Mouse (Mus musculus) heart, embryonic 14.5 days (tissue): Measurements from ENCODE around the gene Gm525. TPM values are rescaled to one million over a fixed set of nuclear protein-coding genes. Genes with fewer than 3 reads are reported as not detected.
"Not testable (repeated sequence)": the region's sequence is repeated elsewhere in the genome, so short reads cannot be mapped to it uniquely, and the experiment has no call there.

Experiments used
- ATAC-seq: fragments of 200-750 bp; cut with Nextera tagmentation; 2 replicates; pipeline ENCODE4 v1.8.0; 2017; ENCODE audit warnings: low read depth, moderate TSS enrichment; ENCODE audit not compliant: insufficient number of reproducible peaks, insufficient read depth, low FRiP score
- H3K27ac ChIP-seq, 2 experiments: fragments of 200-500 bp in 1 of 2; fragments of 300-500 bp in 1 of 2; sonication (generic) in 1 of 2; replicated peaks in 1 of 2; 2 replicates each; pipeline ENCODE4 v1.5.1; 2012 to 2014; ENCODE audit warnings: low read depth in 2 of 2, low read length in 2 of 2, control low read depth in 1 of 2, mild to moderate bottlenecking in 1 of 2, mixed read lengths in 1 of 2; ENCODE audit not compliant: control insufficient read depth in 1 of 2, insufficient read depth in 1 of 2
- H3K27me3 ChIP-seq: fragments of 300-500 bp; sonication (generic); 2 replicates; pipeline ENCODE4 v1.6.1; 2014; ENCODE audit warnings: mild to moderate bottlenecking, low read length, control low read depth; ENCODE audit not compliant: control insufficient read depth, insufficient read depth
- H3K36me3 ChIP-seq: fragments of 300-500 bp; sonication (generic); 2 replicates; pipeline ENCODE4 v1.6.1; 2014; ENCODE audit warnings: mild to moderate bottlenecking, control low read depth, low read length, mixed read lengths; ENCODE audit not compliant: control insufficient read depth, insufficient read depth
- H3K4me1 ChIP-seq, 2 experiments: fragments of 200-500 bp in 1 of 2; fragments of 300-500 bp in 1 of 2; sonication (generic) in 1 of 2; 2 replicates each; pipeline ENCODE4 v1.6.1; 2012 to 2014; ENCODE audit warnings: low read length in 2 of 2, control low read depth in 1 of 2, mixed read lengths in 1 of 2; ENCODE audit not compliant: control insufficient read depth in 2 of 2, insufficient read depth in 2 of 2
- H3K4me2 ChIP-seq: fragments of 300-500 bp; sonication (generic); 2 replicates; pipeline ENCODE4 v1.6.1; 2014; ENCODE audit warnings: mild to moderate bottlenecking, low read length
- H3K4me3 ChIP-seq, 2 experiments: fragments of 200-500 bp in 1 of 2; fragments of 300-500 bp in 1 of 2; sonication (generic) in 1 of 2; 2 replicates each; pipeline ENCODE4 v1.5.1; 2012 to 2014; ENCODE audit warnings: low read length in 2 of 2, mild to moderate bottlenecking in 2 of 2, control low read depth in 1 of 2, low read depth in 1 of 2, moderate library complexity in 1 of 2; ENCODE audit not compliant: control insufficient read depth in 1 of 2, insufficient read depth in 1 of 2
- H3K9ac ChIP-seq: fragments of 300-500 bp; sonication (generic); 2 replicates; pipeline ENCODE4 v1.6.1; 2014; ENCODE audit warnings: mild to moderate bottlenecking, low read length
- H3K9me3 ChIP-seq: fragments of 300-500 bp; sonication (generic); 2 replicates; pipeline ENCODE4 v1.6.1; 2016; ENCODE audit warnings: low read length, control low read depth; ENCODE audit not compliant: control insufficient read depth
- WGBS: fragments of 180-500 bp; shearing (Covaris S2); extraction: QIAGEN DNeasy Blood & Tissue Kit; methylation state at CpG from one replicate; pipeline ENCODE4 v1.1.7; 2014; 5-methylcytosine and 5-hydroxymethylcytosine counted together
- polyA plus RNA-seq: library from polyadenylated mRNA; unstranded; fragments of >200 nt; fragmentation: Nextera tagmentation; extraction: Ambion mirVana; gene quantifications from 2 replicates; pipeline ENCODE4 v1.2.1, GENCODE M21; 2014

Gm525 gene
- polyA plus RNA-seq, 1 experiment from 2014 or later, result not detected

DNA sequence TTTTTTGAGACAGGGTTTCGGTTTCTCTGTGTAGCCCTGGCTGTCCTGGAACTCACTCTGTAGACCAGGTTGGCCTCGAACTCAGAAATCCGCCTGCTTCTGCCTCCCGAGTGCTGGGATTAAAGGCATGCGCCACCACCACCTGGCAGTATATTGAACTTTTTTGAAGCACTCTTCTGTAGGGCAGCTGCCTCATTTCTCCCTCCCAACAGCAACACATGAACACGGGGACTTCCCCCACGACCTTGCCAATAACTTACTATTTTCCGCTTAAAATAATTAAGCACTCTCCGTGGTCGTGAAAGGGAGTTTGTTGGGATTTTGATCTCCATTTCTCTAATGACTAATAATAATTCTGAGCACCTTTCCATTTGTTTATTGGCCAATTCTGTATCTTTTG, 23.7 kb downstream of the Gm525 start:
- H3K4me1 ChIP-seq, H3K9me3 ChIP-seq, H3K27ac ChIP-seq, H3K4me3 ChIP-seq, H3K9ac ChIP-seq, H3K36me3 ChIP-seq, H3K27me3 ChIP-seq, ATAC-seq, H3K4me2 ChIP-seq: not testable (repeated sequence)
- WGBS, result 85% methylated on average over 10 of the region's 10 CpGs

DNA sequence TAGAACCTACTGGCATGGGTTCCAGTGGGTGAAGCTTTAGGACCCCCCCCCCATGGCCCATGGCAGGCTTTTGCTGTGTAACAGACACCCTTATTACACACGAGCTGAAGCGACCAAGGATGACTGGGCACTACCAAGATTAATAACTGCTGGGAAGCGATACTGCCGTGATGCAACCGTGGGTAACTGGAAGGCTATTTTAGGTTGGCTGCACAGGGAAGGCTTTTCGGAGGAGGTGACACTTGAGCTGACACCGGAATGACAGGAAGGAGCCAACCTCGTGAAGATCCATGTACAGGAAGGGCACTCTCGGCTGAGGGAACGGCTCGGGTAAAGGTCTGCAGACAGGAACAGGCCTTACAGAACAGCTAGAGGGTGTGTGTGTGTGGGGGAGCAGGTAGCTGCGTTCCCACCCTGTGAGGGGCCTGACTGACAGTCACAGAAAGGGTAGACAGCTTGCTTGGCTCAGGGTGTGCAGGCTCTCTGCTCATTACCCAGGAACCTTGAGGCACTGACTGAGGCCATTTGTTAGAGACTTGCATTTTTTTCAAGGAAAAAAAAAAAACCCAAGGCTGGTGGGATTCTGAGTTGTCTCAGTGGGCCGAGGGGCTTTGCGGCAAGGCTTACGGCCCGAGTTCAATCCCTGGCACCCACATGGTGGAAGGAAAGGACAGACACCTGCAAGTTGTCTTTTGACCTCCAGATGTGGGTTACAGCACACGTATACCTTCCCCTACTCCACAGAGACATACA, 24.6 kb downstream of the Gm525 start:
- no peaks in the 10 kb centered on the region for H3K9me3 ChIP-seq
- H3K4me3 ChIP-seq, result no peak overlapping the region
- no peak for ATAC-seq
- H3K4me1 ChIP-seq, result peaks cover 5 to 7% of the 10 kb centered on the region in 2 experiments; a peak in 3 of 4 replicates
- no peaks in the 10 kb centered on the region for H3K36me3 ChIP-seq
- no peaks in the 10 kb centered on the region for H3K27me3 ChIP-seq
- no peak overlapping the region for H3K9ac ChIP-seq
- no peak overlapping the region for H3K27ac ChIP-seq
- WGBS, result 57% methylated on average over 17 of the region's 17 CpGs
- H3K4me2 ChIP-seq, result no peak overlapping the region

DNA sequence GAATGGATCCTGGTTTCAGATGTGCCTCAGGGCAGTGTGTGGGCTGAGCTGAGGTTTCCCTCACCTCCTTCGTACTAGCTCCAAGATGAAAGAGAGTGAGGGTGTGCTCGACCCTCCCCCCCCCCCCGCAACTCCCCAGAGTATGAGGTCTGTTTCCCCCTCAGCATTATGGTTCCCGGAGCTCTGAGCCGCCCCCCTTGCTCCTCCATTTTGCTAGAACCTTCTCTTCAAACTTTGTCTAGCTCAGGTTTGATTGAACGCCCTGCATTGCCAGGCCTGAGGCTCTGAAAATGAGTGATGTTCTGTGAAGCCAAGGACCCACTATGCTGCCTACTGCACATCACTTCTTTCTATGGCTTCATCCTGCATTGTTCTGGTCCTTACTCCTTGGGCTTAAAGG, 25.3 kb downstream of the Gm525 start:
- no peaks in the 10 kb centered on the region for H3K27me3 ChIP-seq
- peaks cover 5 to 8% of the 10 kb centered on the region in 2 experiments; a peak in 3 of 4 replicates for H3K4me1 ChIP-seq
- ATAC-seq, result no peak
- no peak overlapping the region for H3K4me3 ChIP-seq
- no peak overlapping the region for H3K27ac ChIP-seq
- no peaks in the 10 kb centered on the region for H3K36me3 ChIP-seq
- WGBS, result 77% methylated on average over 6 of the region's 6 CpGs
- no peaks in the 10 kb centered on the region for H3K9me3 ChIP-seq
- H3K4me2 ChIP-seq, result no peak overlapping the region
- no peak overlapping the region for H3K9ac ChIP-seq

DNA sequence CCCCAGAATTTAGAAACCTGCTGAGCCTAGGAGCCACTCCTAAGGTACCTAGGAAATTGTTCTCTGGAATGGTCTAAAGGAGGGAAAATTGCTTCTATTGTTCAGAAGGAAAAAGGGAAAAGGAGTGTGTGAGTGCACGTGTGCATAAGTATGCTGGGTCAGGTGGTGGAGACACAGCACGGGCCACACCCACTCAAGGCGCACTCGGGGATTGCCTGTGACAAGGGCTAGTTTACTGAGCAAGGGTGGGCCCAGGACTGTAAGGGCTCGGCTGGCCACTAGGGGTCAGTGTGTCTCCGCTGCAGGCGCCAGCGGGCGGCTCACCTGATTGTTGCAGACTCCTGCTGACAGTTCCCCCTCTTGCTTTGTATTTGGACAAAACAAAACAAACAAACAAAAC, 26.8 kb downstream of the Gm525 start:
- H3K36me3 ChIP-seq, result no peaks in the 10 kb centered on the region
- H3K4me1 ChIP-seq, result peaks cover 5 to 8% of the 10 kb centered on the region in 2 experiments; a peak in 3 of 4 replicates
- peak overlapping the region; percentile 87 for H3K4me2 ChIP-seq
- peak; percentile 60; the same call in 1 of the 2 replicates for ATAC-seq
- H3K4me3 ChIP-seq, result peak overlapping the region; percentile 44 to 56
- H3K27ac ChIP-seq, result no peak overlapping the region
- under 1% methylated on average over 9 of the region's 9 CpGs for WGBS
- no peaks in the 10 kb centered on the region for H3K27me3 ChIP-seq
- H3K9ac ChIP-seq, result peak overlapping the region; percentile 67
- no peaks in the 10 kb centered on the region for H3K9me3 ChIP-seq

DNA sequence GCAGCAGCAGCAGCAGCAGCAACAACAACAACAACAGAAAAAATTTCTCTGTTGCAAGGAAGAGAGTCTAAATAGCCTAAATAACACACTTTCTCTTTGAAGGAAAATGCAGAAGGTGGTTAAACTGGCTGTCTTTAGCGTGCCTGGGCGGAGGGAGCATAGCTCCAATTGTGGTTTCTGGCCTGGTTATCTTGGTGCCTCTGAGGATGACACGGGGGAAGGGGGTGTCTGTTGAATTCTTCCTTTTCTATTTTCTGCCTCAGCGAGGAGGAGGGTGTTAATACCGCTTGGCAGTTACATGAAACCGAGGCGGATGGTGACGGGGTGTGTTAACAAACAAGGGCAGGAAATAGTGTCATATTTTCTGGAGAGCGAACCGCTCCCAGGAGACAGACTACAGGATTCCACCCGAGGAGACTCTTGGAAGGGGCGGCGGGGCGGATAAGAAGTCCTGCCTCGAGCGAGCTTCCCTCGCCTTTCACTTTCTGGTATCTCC, 27.2 kb downstream of the Gm525 start:
- peak; percentile 27; the same call in 1 of the 2 replicates for ATAC-seq
- peak overlapping the region; percentile 42 to 58; a peak in 3 of 4 replicates for H3K27ac ChIP-seq
- no peaks in the 10 kb centered on the region for H3K27me3 ChIP-seq
- peak overlapping the region; percentile 87 for H3K4me2 ChIP-seq
- H3K36me3 ChIP-seq, result no peaks in the 10 kb centered on the region
- H3K9me3 ChIP-seq, result no peaks in the 10 kb centered on the region
- H3K9ac ChIP-seq, result peak overlapping the region; percentile 67
- WGBS, result 12% methylated on average over 17 of the region's 17 CpGs
- peaks cover 5 to 8% of the 10 kb centered on the region in 2 experiments; a peak in 3 of 4 replicates for H3K4me1 ChIP-seq
- H3K4me3 ChIP-seq, result peak overlapping the region; percentile 44 to 56

DNA sequence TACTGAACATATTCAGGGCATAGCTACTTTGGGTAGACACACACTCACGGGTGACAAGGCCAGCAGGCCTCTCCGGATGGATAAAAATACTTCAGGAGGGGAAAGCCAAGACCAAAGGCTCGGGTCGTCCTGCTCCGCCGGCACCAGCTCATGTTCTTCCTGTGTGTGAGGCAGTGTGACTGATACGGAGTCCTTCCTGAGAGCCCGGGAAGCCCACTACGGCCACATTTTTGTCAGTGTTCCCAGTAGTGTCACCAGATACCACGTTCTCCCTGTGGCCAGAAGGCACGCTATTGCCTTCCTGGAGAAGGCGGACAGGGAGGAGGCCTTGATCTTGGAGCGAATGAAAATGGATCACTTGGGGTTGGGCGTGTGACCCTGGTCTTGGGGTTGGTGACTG, 29.5 kb downstream of the Gm525 start:
- H3K27me3 ChIP-seq, result no peaks in the 10 kb centered on the region
- 54% methylated on average over 14 of the region's 14 CpGs for WGBS
- 0 out of 2 replicates have a peak, but pooled peaks have one; percentile 13 for ATAC-seq
- no peak overlapping the region for H3K27ac ChIP-seq
- H3K4me1 ChIP-seq, result peaks cover 11 to 12% of the 10 kb centered on the region in 2 experiments; a peak in 3 of 4 replicates
- no peak overlapping the region for H3K9ac ChIP-seq
- no peak overlapping the region for H3K4me2 ChIP-seq
- H3K4me3 ChIP-seq, result no peak overlapping the region
- no peaks in the 10 kb centered on the region for H3K9me3 ChIP-seq
- no peaks in the 10 kb centered on the region for H3K36me3 ChIP-seq

DNA sequence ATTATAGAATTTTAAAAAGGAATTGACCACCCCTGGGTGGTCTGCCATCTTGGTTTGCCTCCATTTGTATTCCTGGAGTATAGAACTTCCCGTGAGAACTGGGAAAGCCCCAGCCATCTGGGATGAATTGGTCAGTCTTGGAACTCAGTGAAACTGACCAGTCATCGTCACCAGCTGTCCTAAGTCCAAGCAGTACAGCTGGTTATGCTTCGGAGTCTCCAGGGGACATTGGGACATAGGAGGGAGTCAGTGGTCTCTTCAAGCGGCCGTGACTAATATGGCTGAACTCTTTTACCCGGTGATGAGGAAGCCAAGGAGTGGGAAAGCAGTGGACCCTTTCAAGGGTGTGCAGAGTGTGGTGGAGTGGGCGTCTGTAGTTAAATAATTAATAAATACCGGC, 31.6 kb downstream of the Gm525 start:
- no peaks in the 10 kb centered on the region for H3K36me3 ChIP-seq
- H3K4me1 ChIP-seq, result peaks cover 11 to 18% of the 10 kb centered on the region in 2 experiments; a peak in 3 of 4 replicates
- no peaks in the 10 kb centered on the region for H3K9me3 ChIP-seq
- ATAC-seq, result no peak
- H3K9ac ChIP-seq, result no peak overlapping the region
- 91% methylated on average over 8 of the region's 8 CpGs for WGBS
- no peak overlapping the region for H3K4me2 ChIP-seq
- H3K4me3 ChIP-seq, result no peak overlapping the region
- H3K27ac ChIP-seq, result no peak overlapping the region
- H3K27me3 ChIP-seq, result no peaks in the 10 kb centered on the region
